Mouse (Mus musculus) midbrain, postnatal 0 days (tissue): Measurements from ENCODE around the gene Adam12. TPM values are rescaled to one million over a fixed set of nuclear protein-coding genes. Genes with fewer than 3 reads are reported as not detected.

Experiments
- ATAC-seq: fragments of 200-750 bp; cut with Nextera tagmentation; 2 replicates; pipeline ENCODE4 v1.8.0; 2017; ENCODE audit warnings: moderate number of reproducible peaks, mild to moderate bottlenecking, moderate TSS enrichment, moderate library complexity; ENCODE audit not compliant: low FRiP score
- DNase-seq: peaks from one replicate; pipeline ENCODE4 v3.0.0-alpha.2; 2015; ENCODE audit warnings: low spot score
- H3K27ac ChIP-seq: fragments of 300-500 bp; sonication (generic); 2 replicates; pipeline ENCODE4 v1.5.1; 2014; ENCODE audit warnings: low read depth, mild to moderate bottlenecking, low read length, mixed read lengths
- H3K27me3 ChIP-seq: fragments of 300-500 bp; sonication (generic); 2 replicates; pipeline ENCODE4 v1.6.1; 2014; ENCODE audit warnings: low read length, control low read depth, mixed read lengths; ENCODE audit not compliant: insufficient read depth
- H3K36me3 ChIP-seq: fragments of 300-500 bp; sonication (generic); 2 replicates; pipeline ENCODE4 v1.6.1; 2014; ENCODE audit warnings: low read length, control low read depth, mixed read lengths; ENCODE audit not compliant: insufficient read depth
- H3K4me1 ChIP-seq: fragments of 300-500 bp; sonication (generic); 2 replicates; pipeline ENCODE4 v1.6.1; 2014; ENCODE audit warnings: mild to moderate bottlenecking, control low read depth, antibody characterized with exemption, low read length, mixed read lengths; ENCODE audit not compliant: insufficient read depth
- H3K4me2 ChIP-seq: fragments of 300-500 bp; sonication (generic); 2 replicates; pipeline ENCODE4 v1.6.1; 2014; ENCODE audit warnings: low read depth, mild to moderate bottlenecking, low read length, mixed read lengths; ENCODE audit not compliant: poor library complexity, severe bottlenecking
- H3K4me3 ChIP-seq: fragments of 300-500 bp; sonication (generic); 2 replicates; pipeline ENCODE4 v1.5.1; 2014; ENCODE audit warnings: low read depth, mild to moderate bottlenecking, low read length, moderate library complexity
- H3K9ac ChIP-seq: fragments of 300-500 bp; sonication (generic); replicated peaks from 2 replicates; pipeline ENCODE4 v1.6.1; 2014; ENCODE audit warnings: mild to moderate bottlenecking, low read length, moderate library complexity, mixed read lengths; ENCODE audit not compliant: poor library complexity, severe bottlenecking
- H3K9me3 ChIP-seq: fragments of 300-500 bp; sonication (generic); 2 replicates; pipeline ENCODE4 v1.6.1; 2016; ENCODE audit warnings: low read length, control low read depth
- CTCF ChIP-seq: IDR thresholded peaks from 2 replicates; pipeline ENCODE4 v1.5.1; 2016; ENCODE audit warnings: antibody characterized with exemption, mild to moderate bottlenecking
- WGBS: fragments of 180-500 bp; shearing (Covaris S2); extraction: QIAGEN DNeasy Blood & Tissue Kit; methylation state at CpG from one replicate; pipeline ENCODE4 v1.1.7; 2014; 5-methylcytosine and 5-hydroxymethylcytosine counted together
- polyA plus RNA-seq: library from polyadenylated mRNA; unstranded; fragments of >200 nt; fragmentation: Nextera tagmentation; extraction: Ambion mirVana; gene quantifications from 2 replicates; pipeline ENCODE4 v1.2.1, GENCODE M21; 2015
- total RNA-seq: library from RNA; depleted of rRNA; stranded (reverse); fragments of >200 nt; gene quantifications from 2 replicates; pipeline ENCODE4 v1.2.3, GENCODE M21; 2014

The Adam12 gene
- total and polyA plus RNA-seq, 2 experiments from 2014 or later: 3.5 to 12.8 TPM

GRCm38 (mm10) chr7:134159608-134160007 is 72.3 kb downstream of the Adam12 start:
- Histone ChIP-seq H3K9ac (no peak overlapping the region), H3K4me3 (no peak overlapping the region), H3K4me1 (no peaks in the 10 kb centered on the region), H3K9me3 (no peaks in the 10 kb centered on the region), H3K27ac (no peak overlapping the region), H3K4me2 (no peak overlapping the region), H3K36me3 (no peaks in the 10 kb centered on the region), H3K27me3 (no peaks in the 10 kb centered on the region)
- DNase-seq (no peak), ATAC-seq (no peak)
- 85% methylated on average over 7 of the region's 7 CpGs for WGBS
- TF ChIP-seq CTCF: no peak

- H3K9me3 ChIP-seq: no peaks in the 10 kb centered on the region
- H3K4me3 ChIP-seq: no peak overlapping the region
- no peak overlapping the region for H3K27ac ChIP-seq
- DNase-seq (no peak), ATAC-seq (no peak)
- H3K9ac ChIP-seq: no peak overlapping the region
- WGBS: 83% methylated on average over 4 of the region's 4 CpGs
- no peaks in the 10 kb centered on the region for H3K36me3 ChIP-seq
- H3K4me1 ChIP-seq: no peaks in the 10 kb centered on the region
- TF ChIP-seq CTCF: no peak
- H3K4me2 ChIP-seq: no peak overlapping the region
- H3K27me3 ChIP-seq: no peaks in the 10 kb centered on the region
Observed at GRCm38 (mm10) chr7:134151330-134151729, 80.6 kb downstream of the Adam12 start.

- H3K9ac ChIP-seq: no peak overlapping the region
- H3K36me3 ChIP-seq: no peaks in the 10 kb centered on the region
- WGBS: 90% methylated on average over 8 of the region's 8 CpGs
- H3K4me3 ChIP-seq: no peak overlapping the region
- no peak for TF ChIP-seq CTCF
- H3K4me1 ChIP-seq: no peaks in the 10 kb centered on the region
- DNase-seq: no peak
- no peaks in the 10 kb centered on the region for H3K9me3 ChIP-seq
- H3K27ac ChIP-seq: no peak overlapping the region
- ATAC-seq: no peak
- H3K27me3 ChIP-seq: no peaks in the 10 kb centered on the region
- no peak overlapping the region for H3K4me2 ChIP-seq
Observed at GRCm38 (mm10) chr7:134150305-134150704, 81.6 kb downstream of the Adam12 start.

- Histone ChIP-seq H3K9ac (no peak overlapping the region), H3K4me2 (no peak overlapping the region), H3K4me1 (no peaks in the 10 kb centered on the region), H3K36me3 (no peaks in the 10 kb centered on the region), H3K27me3 (no peaks in the 10 kb centered on the region), H3K4me3 (no peak overlapping the region), H3K27ac (no peak overlapping the region), H3K9me3 (no peaks in the 10 kb centered on the region)
- TF ChIP-seq CTCF: no peak
- DNase-seq: no peak
- no peak for ATAC-seq
- 85% methylated on average over 6 of the region's 6 CpGs for WGBS
Observed at GRCm38 (mm10) chr7:134149351-134149750, 82.6 kb downstream of the Adam12 start.

- DNase-seq: no peak
- Histone ChIP-seq H3K4me2 (no peak overlapping the region), H3K4me1 (no peaks in the 10 kb centered on the region), H3K9ac (no peak overlapping the region), H3K27ac (no peak overlapping the region), H3K36me3 (no peaks in the 10 kb centered on the region), H3K27me3 (no peaks in the 10 kb centered on the region), H3K4me3 (no peak overlapping the region), H3K9me3 (no peaks in the 10 kb centered on the region)
- no peak for TF ChIP-seq CTCF
- 83% methylated on average over 3 of the region's 3 CpGs for WGBS
- no peak for ATAC-seq
Observed at GRCm38 (mm10) chr7:134147561-134147960, 84.4 kb downstream of the Adam12 start.

- H3K4me3 ChIP-seq: no peak overlapping the region
- no peak overlapping the region for H3K27ac ChIP-seq
- no peaks in the 10 kb centered on the region for H3K36me3 ChIP-seq
- no peaks in the 10 kb centered on the region for H3K4me1 ChIP-seq
- no peaks in the 10 kb centered on the region for H3K27me3 ChIP-seq
- H3K9me3 ChIP-seq: no peaks in the 10 kb centered on the region
- ATAC-seq: no peak
- WGBS: 100% methylated on average over 2 of the region's 2 CpGs
- no peak overlapping the region for H3K4me2 ChIP-seq
- DNase-seq: no peak
- no peak for TF ChIP-seq CTCF
- no peak overlapping the region for H3K9ac ChIP-seq
Observed at GRCm38 (mm10) chr7:134146821-134147220, 85.1 kb downstream of the Adam12 start.
